Mouse (Mus musculus): Measurements from ENCODE around the gene Fut11. TPM values are rescaled to one million over a fixed set of nuclear protein-coding genes. Genes with fewer than 3 reads are reported as not detected.

Gene Fut11
- polyA plus RNA-seq, 1 experiment from 2014 or later, result 13.7 TPM

DNA sequence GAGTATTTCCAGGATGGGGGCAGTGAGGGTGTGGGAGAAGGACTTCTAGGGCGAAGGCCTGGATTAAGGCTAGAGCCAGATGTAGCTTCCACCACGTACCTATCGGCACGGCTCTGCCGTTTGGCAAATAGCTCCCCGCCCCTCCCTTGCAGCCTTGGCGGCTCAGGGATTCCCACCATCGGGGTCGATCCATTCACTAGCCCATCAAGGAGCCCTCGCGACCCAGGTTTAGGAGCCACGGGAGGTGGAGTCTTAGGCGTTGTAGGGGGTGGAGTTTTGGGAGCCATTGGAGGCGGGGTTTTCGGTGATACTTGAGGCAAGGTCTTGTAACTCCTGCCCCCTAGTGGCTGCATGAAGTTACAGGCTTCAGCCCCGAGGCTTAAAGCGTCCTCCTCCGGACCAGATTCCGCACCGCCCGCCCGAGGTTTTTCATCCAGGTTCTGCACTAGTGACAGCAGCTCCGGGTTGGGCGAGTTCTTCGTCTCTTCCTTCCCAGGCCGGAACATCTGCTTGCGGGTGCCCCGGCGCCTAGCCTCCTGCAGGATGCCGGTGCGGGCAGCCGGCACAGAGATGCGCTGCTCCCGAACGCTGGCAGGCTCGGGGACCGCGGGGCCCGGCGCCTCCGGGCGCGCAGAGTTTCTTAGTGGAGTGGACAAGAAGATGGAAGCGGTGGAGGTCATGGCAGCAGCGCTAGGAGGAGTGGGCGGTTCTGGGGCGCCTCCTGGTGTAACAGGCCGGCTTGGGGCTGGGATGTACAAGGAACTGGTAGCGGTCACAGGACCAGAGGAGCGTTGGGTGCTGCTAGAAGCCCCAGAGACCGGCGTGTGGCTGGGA, 33.7 kb upstream of the Fut11 start:
- H3K36me3 ChIP-seq (ENCODE audit: control insufficient read depth, insufficient read depth, low read length), result no peaks in the 10 kb centered on the region
- peak overlapping the region; percentile 65 for H3K4me3 ChIP-seq (ENCODE audit: low read depth, low read length)
- H3K27me3 ChIP-seq (ENCODE audit: control insufficient read depth, insufficient read depth, low read length), result no peaks in the 10 kb centered on the region
- 1% methylated on average over 50 of the region's 52 CpGs for WGBS
- H3K27ac ChIP-seq (replicated peaks), result peak overlapping the region; percentile 91
- DNase-seq (ENCODE audit: low spot score), result peak; percentile 91
- H3K9ac ChIP-seq (ENCODE audit: low read length), result peak overlapping the region; percentile 72
- H3K9me3 ChIP-seq (ENCODE audit: control insufficient read depth, low read length), result no peaks in the 10 kb centered on the region
- no peaks in the 10 kb centered on the region for H3K4me1 ChIP-seq (replicated peaks; ENCODE audit: control insufficient read depth, insufficient read depth)
- peak; percentile 90 for TF ChIP-seq CTCF (IDR thresholded peaks at IDR 0.05; ENCODE audit: low read depth)
- no peak for TF ChIP-seq EP300 (optimal IDR thresholded peaks at IDR 0.05)
- peak overlapping the region; percentile 95 for H3K4me2 ChIP-seq (replicated peaks; ENCODE audit: low read depth)
- peak; percentile 91 for ATAC-seq (ENCODE audit: low FRiP score, low TSS enrichment)

DNA sequence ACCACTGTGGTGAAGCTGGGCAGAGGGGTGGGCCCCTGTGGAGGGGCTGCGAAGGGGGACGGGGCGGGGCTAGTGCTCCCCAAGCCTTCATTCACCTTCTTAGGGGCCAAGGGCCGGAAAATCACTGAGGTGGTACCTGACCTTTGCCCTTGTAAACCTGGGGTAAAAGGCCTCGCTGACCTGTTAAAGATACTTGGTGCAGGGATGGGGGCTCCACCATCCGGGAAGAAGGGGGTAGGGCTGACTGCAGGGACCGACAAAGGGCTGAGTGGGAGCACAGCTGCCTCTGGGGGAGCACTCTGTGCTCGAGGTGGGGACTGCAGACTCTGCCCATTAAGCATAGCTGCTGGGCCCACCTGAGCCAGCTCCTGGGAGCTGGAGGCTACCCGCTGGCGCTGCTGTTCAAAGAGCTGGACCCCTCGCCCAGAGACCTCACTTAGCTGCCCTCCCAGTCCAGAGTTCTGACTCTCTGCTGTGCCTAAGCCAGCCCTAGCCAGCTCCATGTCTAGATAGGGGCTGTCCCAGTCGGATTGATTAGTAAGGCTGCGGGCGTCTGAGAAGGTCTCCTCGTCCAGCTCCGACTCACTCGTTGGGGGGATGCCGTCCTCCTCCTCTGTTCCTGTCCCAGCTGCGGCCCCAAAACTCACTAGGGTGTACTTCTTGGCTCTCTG, 33.0 kb upstream of the Fut11 start:
- no peaks in the 10 kb centered on the region for H3K4me1 ChIP-seq (replicated peaks; ENCODE audit: control insufficient read depth, insufficient read depth)
- peak overlapping the region; percentile 72 for H3K9ac ChIP-seq (ENCODE audit: low read length)
- peak; percentile 18; the same call in 1 of the 2 replicates for ATAC-seq (ENCODE audit: low FRiP score, low TSS enrichment)
- TF ChIP-seq EP300 (optimal IDR thresholded peaks at IDR 0.05) (no peak), CTCF (IDR thresholded peaks at IDR 0.05; ENCODE audit: low read depth) (no peak)
- H3K9me3 ChIP-seq (ENCODE audit: control insufficient read depth, low read length), result no peaks in the 10 kb centered on the region
- H3K4me3 ChIP-seq (ENCODE audit: low read depth, low read length), result peak overlapping the region; percentile 65
- H3K4me2 ChIP-seq (replicated peaks; ENCODE audit: low read depth), result peak overlapping the region; percentile 95
- no peaks in the 10 kb centered on the region for H3K36me3 ChIP-seq (ENCODE audit: control insufficient read depth, insufficient read depth, low read length)
- H3K27me3 ChIP-seq (ENCODE audit: control insufficient read depth, insufficient read depth, low read length), result no peaks in the 10 kb centered on the region
- peak overlapping the region; percentile 91 for H3K27ac ChIP-seq (replicated peaks)
- DNase-seq (ENCODE audit: low spot score), result no peak
- 23% methylated on average over 19 of the region's 19 CpGs for WGBS

DNA sequence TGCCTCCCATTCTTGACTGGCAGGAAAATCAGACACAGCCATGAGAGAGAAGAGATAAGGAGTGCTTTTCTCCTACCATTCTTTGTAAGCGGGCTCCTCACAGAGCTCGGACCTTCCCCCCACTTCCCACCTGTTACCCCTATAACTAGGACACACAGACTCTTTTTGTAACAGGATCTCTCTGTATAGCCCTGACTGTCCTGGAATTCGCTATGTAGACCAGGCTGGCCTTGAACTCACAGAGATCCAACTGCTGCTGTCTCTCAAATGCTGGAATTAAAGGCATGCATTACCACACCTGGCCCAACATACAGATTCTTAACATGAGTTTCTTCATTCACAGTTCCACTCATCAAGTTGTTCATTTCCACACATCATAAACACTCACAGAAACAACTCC, 32.0 kb upstream of the Fut11 start:
- H3K36me3 ChIP-seq (ENCODE audit: control insufficient read depth, insufficient read depth, low read length), result no peaks in the 10 kb centered on the region
- H3K9me3 ChIP-seq (ENCODE audit: control insufficient read depth, low read length), result no peaks in the 10 kb centered on the region
- H3K27ac ChIP-seq (replicated peaks), result no peak overlapping the region
- TF ChIP-seq EP300 (optimal IDR thresholded peaks at IDR 0.05) (no peak), CTCF (IDR thresholded peaks at IDR 0.05; ENCODE audit: low read depth) (no peak)
- no peak overlapping the region for H3K4me3 ChIP-seq (ENCODE audit: low read depth, low read length)
- H3K4me2 ChIP-seq (replicated peaks; ENCODE audit: low read depth), result no peak overlapping the region
- ATAC-seq (ENCODE audit: low FRiP score, low TSS enrichment), result no peak
- no peaks in the 10 kb centered on the region for H3K4me1 ChIP-seq (replicated peaks; ENCODE audit: control insufficient read depth, insufficient read depth)
- WGBS, result 88% methylated on average over 3 of the region's 3 CpGs
- no peaks in the 10 kb centered on the region for H3K27me3 ChIP-seq (ENCODE audit: control insufficient read depth, insufficient read depth, low read length)
- H3K9ac ChIP-seq (ENCODE audit: low read length), result no peak overlapping the region
- no peak for DNase-seq (ENCODE audit: low spot score)

DNA sequence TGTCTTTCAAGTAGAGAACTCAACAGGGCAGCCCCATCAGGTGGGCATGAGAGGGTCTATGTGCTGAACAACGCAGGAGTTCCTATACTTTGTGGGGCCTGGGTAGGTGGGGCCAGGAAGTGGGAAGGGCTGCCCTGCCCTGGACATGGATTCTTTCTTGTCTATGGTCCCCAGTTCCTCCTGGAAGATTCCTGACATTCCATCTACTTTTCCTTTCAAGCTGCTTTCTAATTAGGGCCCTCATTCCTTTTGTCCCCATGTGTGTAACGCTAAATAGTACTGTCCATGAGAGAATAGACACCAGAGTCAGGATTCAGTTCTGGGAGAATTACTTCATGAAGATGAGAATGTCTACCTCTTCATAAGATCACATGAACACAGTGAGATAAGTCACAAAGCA, 31.2 kb upstream of the Fut11 start:
- Histone ChIP-seq H3K4me2 (replicated peaks; ENCODE audit: low read depth) (no peak overlapping the region), H3K4me3 (ENCODE audit: low read depth, low read length) (no peak overlapping the region), H3K27me3 (ENCODE audit: control insufficient read depth, insufficient read depth, low read length) (no peaks in the 10 kb centered on the region), H3K36me3 (ENCODE audit: control insufficient read depth, insufficient read depth, low read length) (no peaks in the 10 kb centered on the region), H3K4me1 (replicated peaks; ENCODE audit: control insufficient read depth, insufficient read depth) (no peaks in the 10 kb centered on the region), H3K9ac (ENCODE audit: low read length) (no peak overlapping the region), H3K9me3 (ENCODE audit: control insufficient read depth, low read length) (no peaks in the 10 kb centered on the region), H3K27ac (replicated peaks) (no peak overlapping the region)
- TF ChIP-seq EP300 (optimal IDR thresholded peaks at IDR 0.05) (no peak), CTCF (IDR thresholded peaks at IDR 0.05; ENCODE audit: low read depth) (no peak)
- 65% methylated on average over 2 of the region's 2 CpGs for WGBS
- ATAC-seq (ENCODE audit: low FRiP score, low TSS enrichment) (no peak), DNase-seq (ENCODE audit: low spot score) (no peak)

DNA sequence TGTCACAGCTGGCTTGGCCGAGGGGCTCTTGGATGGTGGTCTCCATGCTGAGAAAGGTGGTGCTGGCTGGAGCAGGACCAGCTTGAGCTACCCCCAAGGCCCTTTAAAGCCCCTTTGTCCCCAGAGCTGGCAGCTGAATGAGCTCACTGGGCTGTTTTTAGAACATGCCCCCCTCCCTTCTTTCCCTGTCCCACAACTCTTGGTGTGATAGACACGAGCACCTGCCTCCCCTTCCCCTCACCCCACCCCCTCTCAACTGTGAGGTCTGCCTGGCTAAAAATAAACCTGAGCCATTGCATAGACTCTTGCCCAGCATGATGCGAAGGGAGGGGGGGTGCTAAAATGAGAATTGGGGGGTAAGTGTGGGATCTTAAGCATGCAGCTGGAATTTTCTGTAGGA, 30.3 kb upstream of the Fut11 start:
- Histone ChIP-seq H3K9ac (ENCODE audit: low read length) (no peak overlapping the region), H3K4me1 (replicated peaks; ENCODE audit: control insufficient read depth, insufficient read depth) (no peaks in the 10 kb centered on the region), H3K4me2 (replicated peaks; ENCODE audit: low read depth) (no peak overlapping the region), H3K27me3 (ENCODE audit: control insufficient read depth, insufficient read depth, low read length) (no peaks in the 10 kb centered on the region), H3K9me3 (ENCODE audit: control insufficient read depth, low read length) (no peaks in the 10 kb centered on the region), H3K36me3 (ENCODE audit: control insufficient read depth, insufficient read depth, low read length) (no peaks in the 10 kb centered on the region), H3K4me3 (ENCODE audit: low read depth, low read length) (no peak overlapping the region), H3K27ac (replicated peaks) (no peak overlapping the region)
- no peak for ATAC-seq (ENCODE audit: low FRiP score, low TSS enrichment)
- TF ChIP-seq CTCF (IDR thresholded peaks at IDR 0.05; ENCODE audit: low read depth), result no peak
- no peak for TF ChIP-seq EP300 (optimal IDR thresholded peaks at IDR 0.05)
- 44% methylated on average over 3 of the region's 3 CpGs for WGBS
- no peak for DNase-seq (ENCODE audit: low spot score)

DNA sequence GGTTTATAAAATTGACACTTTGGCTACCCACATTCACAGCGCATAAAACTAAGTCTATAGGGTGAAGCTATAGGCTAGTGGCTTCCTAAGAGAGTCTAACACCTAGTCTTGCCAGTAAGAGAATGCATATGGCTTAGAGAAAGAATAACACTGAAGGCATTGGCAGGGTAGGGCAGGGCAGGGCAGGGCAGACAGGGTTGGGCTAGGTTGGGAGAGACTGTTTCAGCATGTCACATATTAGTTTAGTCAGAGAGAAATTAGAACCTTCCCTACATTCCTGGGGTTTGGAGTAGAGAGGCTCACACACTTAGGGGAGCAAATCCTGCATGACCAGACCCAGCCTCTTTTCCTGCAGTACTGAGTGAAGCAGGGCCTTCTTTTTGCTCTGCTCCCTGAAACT, 27.3 kb upstream of the Fut11 start:
- H3K4me3 ChIP-seq (ENCODE audit: low read depth, low read length), result no peak overlapping the region
- peak; percentile 76 for ATAC-seq (ENCODE audit: low FRiP score, low TSS enrichment)

More for the DNA sequence above, 27.3 kb upstream of the Fut11 start:
- no peaks in the 10 kb centered on the region for H3K9me3 ChIP-seq (ENCODE audit: control insufficient read depth, low read length)
- peak overlapping the region; percentile 75 for H3K27ac ChIP-seq (replicated peaks)
- WGBS, result 45% methylated on average over 1 of the region's 1 CpGs
- DNase-seq (ENCODE audit: low spot score), result no peak
- TF ChIP-seq CTCF (IDR thresholded peaks at IDR 0.05; ENCODE audit: low read depth) (no peak), EP300 (optimal IDR thresholded peaks at IDR 0.05) (no peak)
- no peaks in the 10 kb centered on the region for H3K36me3 ChIP-seq (ENCODE audit: control insufficient read depth, insufficient read depth, low read length)
- H3K4me1 ChIP-seq (replicated peaks; ENCODE audit: control insufficient read depth, insufficient read depth), result no peaks in the 10 kb centered on the region
- H3K9ac ChIP-seq (ENCODE audit: low read length), result no peak overlapping the region
- no peaks in the 10 kb centered on the region for H3K27me3 ChIP-seq (ENCODE audit: control insufficient read depth, insufficient read depth, low read length)
- H3K4me2 ChIP-seq (replicated peaks; ENCODE audit: low read depth), result no peak overlapping the region

All from stomach, postnatal 0 days (tissue).